Mouse (Mus musculus): ENCODE results near the gene Tpp1.

Tpp1 gene

GRCm38 (mm10) chr7:105726144-105726979 is 25.7 kb downstream of the Tpp1 start:
- DNase-seq = peak; percentile 73

DNA sequence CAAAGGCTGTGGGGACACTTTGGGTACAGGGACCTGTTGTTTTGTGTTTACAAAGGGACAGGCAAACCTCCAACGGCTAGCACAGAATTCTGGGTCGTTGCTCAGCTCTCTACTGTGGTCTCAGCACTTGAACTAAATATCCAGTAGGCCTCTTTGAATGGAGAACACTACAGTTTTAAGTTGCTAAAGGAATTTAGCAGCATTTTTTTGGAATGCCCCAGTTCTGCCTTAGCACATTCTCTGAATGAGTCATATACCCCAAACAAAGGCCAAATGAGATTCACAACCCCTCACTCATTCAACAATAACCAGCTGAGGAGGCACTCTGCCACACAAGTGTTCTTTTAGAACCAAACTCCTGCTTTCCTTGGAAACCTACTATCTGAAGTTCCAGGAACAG is 30.1 kb downstream of the Tpp1 start:
- no peak for DNase-seq

GRCm38 (mm10) chr7:105715366-105715765 is 36.7 kb downstream of the Tpp1 start:
- DNase-seq = no peak

GRCm38 (mm10) chr7:105708733-105709132 is 43.3 kb downstream of the Tpp1 start:
- DNase-seq = no peak

DNA sequence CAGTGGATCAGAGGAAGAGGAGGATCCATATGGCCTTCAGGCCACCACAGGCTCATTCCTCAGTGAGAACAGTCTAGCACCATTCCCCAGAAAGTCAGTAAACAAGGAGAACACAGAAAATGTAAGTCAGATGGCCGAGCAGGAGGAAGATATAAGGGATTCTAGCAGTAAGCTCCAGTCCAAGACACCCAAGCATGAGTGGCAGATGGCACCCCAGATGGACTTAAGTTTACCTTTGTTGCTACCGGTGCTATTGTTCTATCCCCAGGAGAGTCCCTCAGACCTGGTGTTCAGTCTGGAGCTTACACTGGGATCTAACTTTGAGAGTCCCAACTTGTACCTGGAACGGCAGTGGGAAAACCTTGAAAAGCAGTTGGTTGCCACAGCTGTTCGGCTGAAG is 48.2 kb downstream of the Tpp1 start:
- DNase-seq = no peak

GRCm38 (mm10) chr7:105703184-105703583 is 48.9 kb downstream of the Tpp1 start:
- DNase-seq = peak; percentile 78
